Mouse (Mus musculus) kidney, adult 2 months (tissue): ENCODE measurements around the gene Mnd1.

Experiments
- CTCF ChIP-seq: fragments of 200-500 bp; conservative IDR thresholded peaks from 2 replicates; pipeline ENCODE4 v1.5.1; 2011; ENCODE audit warnings: low read depth, mild to moderate bottlenecking, control low read depth, low read length, moderate library complexity, mixed read lengths; ENCODE audit not compliant: insufficient read depth, insufficient read length
- POLR2A ChIP-seq: fragments of 200-500 bp; IDR thresholded peaks from one replicate; pipeline ENCODE4 v1.6.1; 2011; ENCODE audit warnings: low read depth, low read length, control low read depth

- TF ChIP-seq CTCF: no peak
- TF ChIP-seq POLR2A: no peak
Measured at GRCm38 (mm10) chr3:84063369-84063914, 92.1 kb downstream of the Mnd1 start.
